Mouse (Mus musculus): ENCODE measurements at regions not wholly inside any gene's neighbourhood (a gene's known extent, or its start where the extent isn't known, plus 50 kb on each side); places are given as distances from the start of the nearest gene placed in this dataset.

DNA sequence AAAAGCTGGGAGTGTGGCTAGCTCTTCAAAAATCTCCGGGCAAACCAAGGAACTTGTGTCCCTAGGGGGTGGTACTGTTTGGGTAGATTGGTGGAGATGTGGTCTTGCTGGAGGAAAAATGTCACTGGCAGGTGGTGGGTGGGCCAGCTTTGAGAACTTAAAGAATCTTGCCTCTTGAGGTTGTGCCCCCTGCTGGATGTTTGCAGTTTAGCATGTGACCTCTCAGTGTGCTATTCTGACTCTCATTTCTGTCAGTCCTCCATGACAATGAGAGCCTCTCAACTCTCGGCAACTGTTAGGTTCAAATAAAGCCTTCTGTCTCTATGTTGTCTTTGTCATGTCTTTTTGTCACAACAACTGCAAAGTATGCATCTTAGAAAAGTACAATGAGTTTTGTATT, 392.5 kb downstream of the Lipi start:
- no peak for TF ChIP-seq GATA1 (IDR thresholded peaks at IDR 0.05; ENCODE audit: borderline replicate concordance, low read length)
- TF ChIP-seq FLI1 (IDR thresholded peaks at IDR 0.05; ENCODE audit: low read length): no peak
